Mouse (Mus musculus) CD4-positive naive resting alpha-beta T cell, adult 57 days (primary cell): Measurements from ENCODE around the gene Ryr2. TPM values are rescaled to one million over a fixed set of nuclear protein-coding genes. Genes with fewer than 3 reads are reported as not detected.

Experiments
- total RNA-seq: library from RNA; stranded (reverse); gene quantifications from one replicate; pipeline ENCODE4 v1.2.4, GENCODE M21; 2023

Gene Ryr2
- 0.18 TPM for total RNA-seq

GRCm38 (mm10) chr13:12106662-12107632 is at the start of gene Ryr2:
Gene Ryr2, minus strand, starts transcription at chr13:12106945.

Other genes starting within 250 kb of the Ryr2 start
- 40.7 TPM for gene Mtr, start 151.2 kb upstream of the Ryr2 start, total RNA-seq
- gene Actn2, start 233.8 kb upstream of the Ryr2 start, total RNA-seq = 16.3 TPM